Mouse (Mus musculus) megakaryocyte, embryonic 14.5 days (primary cell): ENCODE data around the gene Spg11.

Experiments used
- FLI1 ChIP-seq: IDR thresholded peaks from 2 replicates; pipeline ENCODE4 v1.6.1; 2012; ENCODE audit warnings: low read length, inconsistent platforms, mixed read lengths
- GATA1 ChIP-seq: IDR thresholded peaks from 3 replicates; pipeline ENCODE4 v1.6.1; 2012; ENCODE audit warnings: mixed read lengths, low read length, inconsistent platforms, borderline replicate concordance

- TF ChIP-seq GATA1 (no peak), FLI1 (no peak)
Measured at GRCm38 (mm10) chr2:122162529-122162928, 44.3 kb upstream of the Spg11 start.
